Mouse (Mus musculus) ovary, postnatal 14 days (tissue): ENCODE data around the gene Esx1.
A peak's percentile ranks its signal among the peaks of the same experiment; 100 is the strongest.

Source experiments
- DNase-seq: peaks from one replicate; pipeline ENCODE4 v3.0.0; 2022; ENCODE audit warnings: low spot score

Gene Esx1

GRCm38 (mm10) chrX:137121718-137122117 is at the start of gene Esx1:
Gene Esx1, minus strand, starts transcription at chrX:137122083.
- no peak for DNase-seq

- no peak for DNase-seq
Observed at GRCm38 (mm10) chrX:137170021-137170420, 48.1 kb upstream of the Esx1 start.

GRCm38 (mm10) chrX:137167658-137168057 is 45.8 kb upstream of the Esx1 start:
- no peak for DNase-seq

GRCm38 (mm10) chrX:137165621-137166020 is 43.7 kb upstream of the Esx1 start:
- no peak for DNase-seq

GRCm38 (mm10) chrX:137162700-137163099 is 40.8 kb upstream of the Esx1 start:
- DNase-seq: no peak

GRCm38 (mm10) chrX:137160971-137161370 is 39.1 kb upstream of the Esx1 start:
- no peak for DNase-seq

GRCm38 (mm10) chrX:137149050-137149449 is 27.2 kb upstream of the Esx1 start:
- no peak for DNase-seq

GRCm38 (mm10) chrX:137144674-137145073 is 22.8 kb upstream of the Esx1 start:
- DNase-seq: no peak

- no peak for DNase-seq
Observed at GRCm38 (mm10) chrX:137143726-137144125, 21.8 kb upstream of the Esx1 start.

- no peak for DNase-seq
Observed at GRCm38 (mm10) chrX:137142546-137142945, 20.7 kb upstream of the Esx1 start.

- DNase-seq: peak; percentile 43
Observed at GRCm38 (mm10) chrX:137141669-137142068, 19.8 kb upstream of the Esx1 start.

GRCm38 (mm10) chrX:137127542-137127941 is 5.7 kb upstream of the Esx1 start:
- no peak for DNase-seq

GRCm38 (mm10) chrX:137119675-137120423 is 2.0 kb downstream of the Esx1 start:
- DNase-seq: no peak

- DNase-seq: peak; percentile 18
Observed at GRCm38 (mm10) chrX:137118097-137118746, 3.7 kb downstream of the Esx1 start.

- DNase-seq: no peak
Observed at GRCm38 (mm10) chrX:137106498-137106897, 15.4 kb downstream of the Esx1 start.

- no peak for DNase-seq
Observed at GRCm38 (mm10) chrX:137104531-137104930, 17.4 kb downstream of the Esx1 start.
